In genomic region chr5:147634016-147634415, GRCm38 (mm10) we compare ENCODE assay signal across 13 mouse cellular contexts.
DNase-seq lines count a peak whose midpoint lies in the region; ATAC-seq and TF ChIP-seq lines count a peak whose summit lies in the region.
"Had no signal": no experiment of that assay in that cellular context is flagged by ENCODE, and none has a peak within 500 bp of the region (broad histone marks: within the 10 kb centered on the region; RNA-seq: fewer than 3 reads in every experiment).

No protein-coding gene starts in this region.

- ATAC-seq in forebrain, embryonic 14.5 days, result no peak
- no peak for ATAC-seq in midbrain, postnatal 0 days (ENCODE audit: low FRiP score)
- ATAC-seq in hindbrain, embryonic 16.5 days, result no peak

- no peak overlapping the region for H3K27ac ChIP-seq in forebrain, embryonic 10.5 days
- H3K27ac ChIP-seq in forebrain, embryonic 14.5 days (ENCODE audit: low read depth, low read length), result no peak overlapping the region
- H3K27ac ChIP-seq in midbrain, embryonic 10.5 days (replicated peaks), result no peak overlapping the region; the same call in 1 of the 2 replicates
- no peak overlapping the region for H3K27ac ChIP-seq in midbrain, postnatal 0 days (ENCODE audit: low read depth, low read length)
- no peak overlapping the region for H3K27ac ChIP-seq in hindbrain, embryonic 16.5 days (ENCODE audit: low read depth, low read length)
- H3K27ac ChIP-seq in thymus, adult 2 months (ENCODE audit: control insufficient read depth, insufficient read depth, low read length), result no peak overlapping the region
- H3K27ac ChIP-seq: liver, embryonic 14.5 days had no signal

- no peak overlapping the region for H3K4me2 ChIP-seq in forebrain, embryonic 14.5 days (ENCODE audit: low read length)
- no peak overlapping the region for H3K4me2 ChIP-seq in midbrain, postnatal 0 days (ENCODE audit: low read depth, low read length, poor library complexity, severe bottlenecking)
- peak overlapping the region; percentile 31; the same call in 1 of the 2 replicates for H3K4me2 ChIP-seq in hindbrain, embryonic 16.5 days (ENCODE audit: low read length)

- TF ChIP-seq CTCF in midbrain, postnatal 0 days (IDR thresholded peaks at IDR 0.05), result no peak
- no peak for TF ChIP-seq CTCF in thymus, adult 2 months (IDR thresholded peaks at IDR 0.05; ENCODE audit: borderline replicate concordance, control insufficient read depth, extremely low read depth, insufficient read depth, low read length, poor library complexity)

- H3K27me3 ChIP-seq in forebrain, embryonic 10.5 days (ENCODE audit: poor library complexity, severe bottlenecking), result no peaks in the 10 kb centered on the region
- no peaks in the 10 kb centered on the region for H3K27me3 ChIP-seq in forebrain, embryonic 14.5 days (replicated peaks; ENCODE audit: control insufficient read depth, insufficient read depth, low read length)
- no peaks in the 10 kb centered on the region for H3K27me3 ChIP-seq in midbrain, embryonic 10.5 days (ENCODE audit: low read depth, poor library complexity, severe bottlenecking)
- H3K27me3 ChIP-seq in midbrain, postnatal 0 days (ENCODE audit: insufficient read depth, low read length), result no peaks in the 10 kb centered on the region
- no peaks in the 10 kb centered on the region for H3K27me3 ChIP-seq in hindbrain, embryonic 16.5 days (replicated peaks; ENCODE audit: control insufficient read depth, insufficient read depth, low read length)
- no peaks in the 10 kb centered on the region for H3K27me3 ChIP-seq in thymus, adult 2 months (ENCODE audit: control insufficient read depth, insufficient read depth, low read length)

- DNase-seq in forebrain, embryonic 10.5 days (ENCODE audit: extremely low spot score, low spot score), result no peak
- DNase-seq in forebrain, embryonic 14.5 days (ENCODE audit: low spot score), result no peak
- DNase-seq in midbrain, embryonic 10.5 days (ENCODE audit: low spot score), result peak; percentile 20
- DNase-seq in midbrain, postnatal 0 days (ENCODE audit: low spot score), result no peak
- peak; percentile 47 for DNase-seq in retina, postnatal 1 day
- DNase-seq in MN1 (ENCODE audit: low spot score), result no peak
- no peak for DNase-seq in thymus, adult 2 months
- DNase-seq: adrenal gland, postnatal 10 days; gastrocnemius, postnatal 10 days; kidney, adult 9 months; right cerebral cortex, postnatal 4 days had no signal

- no peaks in the 10 kb centered on the region for H3K36me3 ChIP-seq in forebrain, embryonic 10.5 days (replicated peaks)
- no peaks in the 10 kb centered on the region for H3K36me3 ChIP-seq in forebrain, embryonic 14.5 days (ENCODE audit: control insufficient read depth, insufficient read depth, low read length)
- no peaks in the 10 kb centered on the region for H3K36me3 ChIP-seq in midbrain, embryonic 10.5 days
- H3K36me3 ChIP-seq in midbrain, postnatal 0 days (ENCODE audit: insufficient read depth, low read length), result no peaks in the 10 kb centered on the region
- no peaks in the 10 kb centered on the region for H3K36me3 ChIP-seq in hindbrain, embryonic 16.5 days (ENCODE audit: control insufficient read depth, insufficient read depth, low read length)
- no peaks in the 10 kb centered on the region for H3K36me3 ChIP-seq in thymus, adult 2 months (ENCODE audit: control insufficient read depth, insufficient read depth, low read length)

- peaks cover 25% of the 10 kb centered on the region for H3K4me1 ChIP-seq in forebrain, embryonic 10.5 days
- H3K4me1 ChIP-seq in forebrain, embryonic 14.5 days (ENCODE audit: control insufficient read depth, insufficient read depth, low read length), result no peaks in the 10 kb centered on the region
- H3K4me1 ChIP-seq in midbrain, embryonic 10.5 days, result peaks cover 18% of the 10 kb centered on the region
- peaks cover 2% of the 10 kb centered on the region; the same call in 1 of the 2 replicates for H3K4me1 ChIP-seq in midbrain, postnatal 0 days (ENCODE audit: insufficient read depth, low read length)
- H3K4me1 ChIP-seq in hindbrain, embryonic 16.5 days (ENCODE audit: control insufficient read depth, insufficient read depth, low read depth, low read length), result no peaks in the 10 kb centered on the region
- H3K4me1 ChIP-seq in thymus, adult 2 months (replicated peaks; ENCODE audit: control insufficient read depth, insufficient read depth, low read length), result no peaks in the 10 kb centered on the region

- TF ChIP-seq POLR2A in thymus, adult 2 months (IDR thresholded peaks at IDR 0.05; ENCODE audit: control insufficient read depth, extremely low read depth, insufficient read depth, low read length, poor library complexity), result no peak

- H3K9ac ChIP-seq in forebrain, embryonic 14.5 days (ENCODE audit: low read length), result no peak overlapping the region
- no peak overlapping the region for H3K9ac ChIP-seq in midbrain, postnatal 0 days (replicated peaks; ENCODE audit: low read length, poor library complexity, severe bottlenecking)
- H3K9ac ChIP-seq in hindbrain, embryonic 16.5 days (ENCODE audit: low read depth, low read length), result no peak overlapping the region
- H3K9ac ChIP-seq: liver, embryonic 14.5 days had no signal

- peak overlapping the region; percentile 37; the same call in 1 of the 2 replicates for H3K4me3 ChIP-seq in forebrain, embryonic 10.5 days
- no peak overlapping the region for H3K4me3 ChIP-seq in forebrain, embryonic 14.5 days (ENCODE audit: low read depth, low read length)
- H3K4me3 ChIP-seq in midbrain, embryonic 10.5 days, result peak overlapping the region; percentile 36
- H3K4me3 ChIP-seq in midbrain, postnatal 0 days (ENCODE audit: low read depth, low read length), result no peak overlapping the region
- H3K4me3 ChIP-seq in hindbrain, embryonic 16.5 days (ENCODE audit: low read length), result no peak overlapping the region; the same call in 1 of the 2 replicates
- H3K4me3 ChIP-seq in thymus, adult 2 months (ENCODE audit: control insufficient read depth, insufficient read depth, low read length), result no peak overlapping the region

- WGBS in forebrain, embryonic 10.5 days, result 27% methylated on average over 10 of the region's 11 CpGs
- 24% methylated on average over 11 of the region's 11 CpGs for WGBS in forebrain, embryonic 14.5 days
- WGBS in midbrain, embryonic 10.5 days, result 18% methylated on average over 11 of the region's 11 CpGs
- 22% methylated on average over 11 of the region's 11 CpGs for WGBS in midbrain, postnatal 0 days
- 27% methylated on average over 11 of the region's 11 CpGs for WGBS in hindbrain, embryonic 16.5 days
- WGBS in thymus, adult 2 months, result 92% methylated on average over 11 of the region's 11 CpGs

- no peaks in the 10 kb centered on the region for H3K9me3 ChIP-seq in forebrain, embryonic 10.5 days
- H3K9me3 ChIP-seq in forebrain, embryonic 14.5 days (replicated peaks; ENCODE audit: control insufficient read depth, low read length), result no peaks in the 10 kb centered on the region
- H3K9me3 ChIP-seq in midbrain, embryonic 10.5 days (replicated peaks), result no peaks in the 10 kb centered on the region
- no peaks in the 10 kb centered on the region for H3K9me3 ChIP-seq in midbrain, postnatal 0 days (ENCODE audit: low read length)
- no peaks in the 10 kb centered on the region for H3K9me3 ChIP-seq in hindbrain, embryonic 16.5 days (ENCODE audit: control insufficient read depth, low read length)

Comparison
In these comparisons a context has a peak if more than half of its experiments do, and no peak if none do; other contexts are left out.
1. DNase-seq: peak in midbrain, embryonic 10.5 days (single experiment) and retina, postnatal 1 day (single experiment); none in forebrain, embryonic 10.5 days (single experiment), forebrain, embryonic 14.5 days (single experiment), midbrain, postnatal 0 days (single experiment), MN1 (single experiment) and thymus, adult 2 months (single experiment).
2. H3K4me3 ChIP-seq: peak in forebrain, embryonic 10.5 days (single experiment) and midbrain, embryonic 10.5 days (single experiment); none in forebrain, embryonic 14.5 days (single experiment), midbrain, postnatal 0 days (single experiment), hindbrain, embryonic 16.5 days (single experiment) and thymus, adult 2 months (single experiment).